Mouse (Mus musculus) hindbrain, embryonic 10.5 days (tissue): ENCODE measurements around the gene Serpinb1a. TPM values are rescaled to one million over a fixed set of nuclear protein-coding genes. Genes with fewer than 3 reads are reported as not detected.

Experiments used
- DNase-seq: peaks from one replicate; pipeline ENCODE4 v3.0.0-alpha.2; 2017; ENCODE audit warnings: low spot score
- H3K27ac ChIP-seq: fragments of 300-500 bp; sonication (generic); 2 replicates; pipeline ENCODE4 v1.5.1; 2016; ENCODE audit warnings: mild to moderate bottlenecking, moderate library complexity
- H3K27me3 ChIP-seq: fragments of 300-500 bp; sonication (generic); 2 replicates; pipeline ENCODE4 v1.6.1; 2016; ENCODE audit warnings: mild to moderate bottlenecking; ENCODE audit not compliant: poor library complexity, insufficient read depth, severe bottlenecking
- H3K36me3 ChIP-seq: fragments of 300-500 bp; sonication (generic); 2 replicates; pipeline ENCODE4 v1.6.1; 2016; ENCODE audit warnings: mild to moderate bottlenecking, moderate library complexity
- H3K4me1 ChIP-seq: fragments of 300-500 bp; sonication (generic); replicated peaks from 2 replicates; pipeline ENCODE4 v1.6.1; 2016; ENCODE audit warnings: mild to moderate bottlenecking
- H3K4me3 ChIP-seq: fragments of 300-500 bp; sonication (generic); 2 replicates; pipeline ENCODE4 v1.5.1; 2016; ENCODE audit warnings: mild to moderate bottlenecking, moderate library complexity
- H3K9me3 ChIP-seq: fragments of 300-500 bp; sonication (generic); 2 replicates; pipeline ENCODE4 v1.6.1; 2016; ENCODE audit warnings: mild to moderate bottlenecking, moderate library complexity
- WGBS: fragments of 180-500 bp; shearing (Covaris S2); methylation state at CpG from one replicate; pipeline ENCODE4 v1.1.7; 2016; 5-methylcytosine and 5-hydroxymethylcytosine counted together
- polyA plus RNA-seq: library from polyadenylated mRNA; unstranded; fragments of >200 nt; fragmentation: Nextera tagmentation; extraction: Ambion mirVana; gene quantifications from 2 replicates; pipeline ENCODE4 v1.2.1, GENCODE M21; 2016

Gene Serpinb1a
- polyA plus RNA-seq, 1 experiment from 2014 or later = 0.85 TPM

DNA sequence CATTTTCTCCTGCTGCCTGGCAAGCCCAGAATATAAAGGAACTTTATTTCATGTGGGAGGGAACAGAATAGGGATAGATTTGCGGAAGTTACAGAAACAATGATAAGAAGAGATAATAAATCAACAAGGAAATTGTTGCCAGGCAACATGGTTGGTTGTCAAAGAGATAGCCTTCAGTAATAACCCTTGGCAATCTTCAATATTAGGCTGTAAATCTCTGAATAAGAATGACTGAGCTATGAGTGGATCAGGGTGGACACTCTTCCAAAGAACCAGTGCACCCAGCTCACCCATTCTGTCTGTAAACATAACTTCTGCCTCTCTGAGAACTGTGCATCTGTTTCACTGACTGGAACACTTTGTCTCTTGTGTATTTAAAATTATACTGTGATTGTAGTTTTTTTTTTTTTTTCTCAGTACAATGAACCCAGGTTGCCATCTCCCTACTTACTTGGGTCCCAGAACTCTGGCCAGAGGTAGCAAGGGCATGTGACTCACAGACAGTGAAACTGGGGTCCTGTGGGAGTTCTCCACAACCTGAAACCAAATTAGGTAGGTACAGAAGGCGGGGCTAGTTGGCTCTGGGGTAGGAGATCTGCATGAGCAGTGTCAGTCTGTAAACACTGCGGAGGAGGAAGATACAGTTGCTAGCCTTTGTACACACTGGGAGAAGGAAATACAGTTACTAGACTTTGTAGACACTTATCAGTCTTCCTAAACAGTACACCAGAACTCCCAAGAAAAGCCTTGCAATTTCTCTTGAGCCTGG is 19.3 kb downstream of the Serpinb1a start:
- Histone ChIP-seq H3K9me3 (no peaks in the 10 kb centered on the region), H3K4me1 (no peaks in the 10 kb centered on the region), H3K27ac (no peak overlapping the region), H3K27me3 (no peaks in the 10 kb centered on the region), H3K4me3 (no peak overlapping the region), H3K36me3 (no peaks in the 10 kb centered on the region)
- no peak for DNase-seq
- 85% methylated on average over 3 of the region's 3 CpGs for WGBS

DNA sequence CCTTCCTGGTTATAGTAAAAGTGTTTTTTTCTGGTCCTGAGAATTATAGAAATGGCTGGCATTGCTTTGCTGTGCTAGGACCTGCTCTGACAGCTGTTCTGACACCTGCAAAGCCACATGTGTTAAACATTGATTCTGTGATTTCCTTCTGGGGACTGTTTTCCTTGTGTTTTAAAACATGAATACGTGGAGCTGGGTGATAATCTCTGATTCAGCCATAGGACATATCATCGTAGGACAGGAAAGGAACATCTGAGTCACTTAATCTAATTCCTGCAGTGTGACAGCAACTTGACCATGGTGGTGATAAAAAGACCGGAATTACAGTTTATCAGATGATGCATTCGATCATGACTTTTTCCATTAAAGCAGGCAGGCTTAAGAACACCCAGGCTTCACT is 22.1 kb downstream of the Serpinb1a start:
- WGBS = 87% methylated on average over 4 of the region's 4 CpGs

DNA sequence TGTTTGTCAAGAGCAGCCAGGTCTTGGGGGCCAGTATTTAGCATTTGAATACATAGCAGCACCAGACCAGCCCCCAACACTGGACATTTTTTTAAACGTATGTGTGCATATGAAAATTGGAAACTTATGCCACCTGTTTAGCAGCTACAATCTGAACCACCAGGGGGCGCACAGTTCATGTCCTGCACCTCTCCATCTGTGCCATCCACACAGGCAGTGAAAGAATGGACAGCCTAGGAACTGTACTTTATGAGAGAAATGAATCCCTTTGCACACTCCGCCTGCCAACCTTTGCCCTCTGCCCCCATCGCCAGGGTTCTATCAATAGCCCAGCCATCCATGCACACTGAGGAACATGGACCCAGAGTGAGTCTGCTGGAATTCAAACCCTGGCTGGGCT is 23.0 kb downstream of the Serpinb1a start:
- Histone ChIP-seq H3K27me3 (no peaks in the 10 kb centered on the region), H3K27ac (no peak overlapping the region), H3K4me1 (no peaks in the 10 kb centered on the region), H3K4me3 (no peak overlapping the region), H3K9me3 (no peaks in the 10 kb centered on the region), H3K36me3 (0 out of 2 replicates have a peak, but pooled peaks cover 4% of the 10 kb centered on the region)
- peak; percentile 52 for DNase-seq
- 57% methylated on average over 4 of the region's 4 CpGs for WGBS

More for the DNA sequence above, 22.1 kb downstream of the Serpinb1a start:
- Histone ChIP-seq H3K27me3 (no peaks in the 10 kb centered on the region), H3K36me3 (no peaks in the 10 kb centered on the region), H3K4me3 (no peak overlapping the region), H3K9me3 (no peaks in the 10 kb centered on the region), H3K27ac (no peak overlapping the region), H3K4me1 (no peaks in the 10 kb centered on the region)
- no peak for DNase-seq

DNA sequence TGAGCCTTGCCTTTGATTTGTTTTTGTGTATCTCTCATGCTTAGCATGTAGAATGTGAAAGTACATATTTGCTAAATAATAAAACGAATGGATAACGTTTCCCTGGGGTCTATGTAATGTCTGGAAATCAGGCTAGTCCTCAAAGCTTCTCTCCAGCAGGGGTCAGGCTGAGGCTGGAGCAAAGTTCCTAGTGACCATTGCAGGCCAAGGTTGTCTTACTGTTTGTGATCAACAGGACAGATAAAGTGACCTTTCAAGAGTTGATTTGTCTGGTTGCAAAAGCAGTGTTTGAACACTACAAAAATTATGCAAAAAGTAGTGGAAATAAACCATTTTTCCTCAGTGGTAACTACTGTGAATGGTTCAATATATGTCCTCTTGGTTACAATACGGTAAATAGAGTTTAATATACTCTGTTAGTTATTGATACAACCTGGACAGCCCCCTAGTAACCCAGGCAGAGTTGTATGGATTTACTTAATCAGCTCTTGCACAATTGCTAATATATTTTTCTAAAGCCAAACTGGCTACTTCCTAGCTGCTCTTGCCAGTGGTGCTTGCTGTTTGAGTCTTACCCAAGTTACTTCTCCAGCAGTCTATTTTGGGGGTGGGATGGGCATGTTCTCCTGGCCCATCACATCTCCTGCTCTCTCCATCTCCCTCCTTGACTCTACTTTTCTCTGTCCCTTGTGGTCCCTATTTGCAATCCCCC is 23.7 kb downstream of the Serpinb1a start:
- no peak for DNase-seq
- Histone ChIP-seq H3K4me3 (no peak overlapping the region), H3K27ac (no peak overlapping the region), H3K27me3 (no peaks in the 10 kb centered on the region), H3K36me3 (peaks cover 4% of the 10 kb centered on the region; the same call in 1 of the 2 replicates), H3K4me1 (no peaks in the 10 kb centered on the region), H3K9me3 (no peaks in the 10 kb centered on the region)
- 88% methylated on average over 3 of the region's 3 CpGs for WGBS

DNA sequence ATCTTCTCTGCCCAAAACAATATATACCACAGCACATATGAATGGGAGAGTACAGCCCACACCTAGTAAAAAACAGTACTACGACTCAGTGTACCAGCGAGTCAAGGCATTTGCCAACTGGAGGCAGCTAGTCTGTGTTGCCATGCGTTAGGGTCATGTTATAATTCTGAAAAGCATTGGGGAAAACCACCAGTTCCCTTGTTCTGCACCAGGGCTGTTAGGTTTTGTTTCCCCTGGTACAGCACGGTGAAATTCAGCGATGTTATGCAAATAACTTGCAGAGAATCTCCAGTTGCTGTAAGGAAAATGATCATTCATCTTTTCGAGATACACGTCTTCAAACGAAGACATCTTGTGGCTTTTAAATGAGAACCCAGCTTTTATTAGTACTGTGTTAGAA is 25.4 kb downstream of the Serpinb1a start:
- no peaks in the 10 kb centered on the region for H3K27me3 ChIP-seq
- 93% methylated on average over 8 of the region's 8 CpGs for WGBS

DNA sequence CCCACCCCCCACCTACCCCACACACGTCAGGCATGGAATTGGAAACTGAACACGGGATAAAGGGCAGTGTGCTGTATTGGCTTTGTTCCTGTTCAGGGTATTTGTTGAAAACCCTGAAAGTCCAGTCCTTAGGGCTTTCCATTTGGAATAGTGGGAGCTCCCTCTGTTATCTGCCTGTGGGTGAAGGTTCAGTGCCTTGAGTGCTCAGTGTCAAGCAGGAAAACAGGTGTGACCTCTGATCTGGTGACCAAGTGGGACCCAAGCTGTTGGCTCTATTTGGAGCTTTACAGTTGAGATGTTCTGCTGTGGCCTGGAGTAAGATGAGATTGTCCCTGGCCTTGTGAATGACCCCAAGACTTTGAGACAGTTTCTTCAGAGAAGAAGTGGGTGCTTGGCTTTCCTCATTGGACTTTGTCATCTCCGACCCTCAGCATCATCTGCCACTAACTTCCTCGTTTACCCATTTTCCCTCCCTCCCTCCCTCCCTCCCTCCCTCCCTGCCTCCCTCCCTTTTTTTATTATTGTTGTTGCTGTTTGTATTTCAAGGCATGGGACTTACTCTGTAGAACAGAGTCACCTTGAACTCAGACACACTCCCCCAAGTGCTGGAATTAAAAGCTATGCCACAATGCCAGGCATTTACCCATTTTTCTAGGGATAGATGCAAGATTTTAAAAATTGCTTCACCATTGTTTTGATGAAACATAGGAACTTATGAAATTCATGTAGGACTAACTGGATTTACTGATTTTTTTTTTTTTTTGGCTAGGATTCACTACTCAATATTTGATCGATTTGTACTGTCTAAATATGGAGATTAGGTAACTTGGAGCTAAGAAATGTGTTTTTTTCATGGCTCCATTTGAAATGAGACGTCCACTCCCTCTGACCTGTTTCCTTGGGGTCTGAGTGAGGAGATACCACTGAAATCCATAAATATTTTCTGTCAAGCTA is 26.3 kb downstream of the Serpinb1a start:
- no peak for DNase-seq
- H3K4me3 ChIP-seq = no peak overlapping the region
- no peaks in the 10 kb centered on the region for H3K9me3 ChIP-seq
- H3K4me1 ChIP-seq = no peaks in the 10 kb centered on the region
- H3K27me3 ChIP-seq = no peaks in the 10 kb centered on the region
- no peak overlapping the region for H3K27ac ChIP-seq
- peaks cover 29% of the 10 kb centered on the region for H3K36me3 ChIP-seq
- 80% methylated on average over 6 of the region's 6 CpGs for WGBS

More for the DNA sequence above, 25.4 kb downstream of the Serpinb1a start:
- no peaks in the 10 kb centered on the region for H3K4me1 ChIP-seq
- H3K4me3 ChIP-seq = no peak overlapping the region
- DNase-seq = no peak
- no peaks in the 10 kb centered on the region for H3K9me3 ChIP-seq
- no peak overlapping the region for H3K27ac ChIP-seq
- peaks cover 20% of the 10 kb centered on the region for H3K36me3 ChIP-seq

DNA sequence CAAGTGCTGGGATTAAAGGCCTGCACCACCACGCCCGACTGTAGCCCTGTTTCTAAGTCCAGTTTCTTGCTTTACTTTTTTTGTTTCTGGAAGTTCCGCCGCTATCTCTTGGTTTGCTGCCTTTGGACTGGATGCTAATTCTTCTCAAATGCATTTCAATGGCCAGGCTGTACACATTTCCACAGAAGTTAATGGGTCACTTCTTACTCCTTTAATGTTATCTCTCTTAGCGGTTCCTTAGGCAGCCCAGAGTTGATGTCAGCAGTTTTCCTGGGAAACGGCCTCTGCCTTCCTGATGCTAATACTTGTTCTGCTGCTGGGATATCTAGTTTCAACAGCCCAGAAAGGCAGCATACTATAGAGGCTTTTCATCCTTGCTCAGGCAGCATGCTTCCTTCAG is 27.9 kb downstream of the Serpinb1a start:
- no peak for DNase-seq
- Histone ChIP-seq H3K4me1 (no peaks in the 10 kb centered on the region), H3K9me3 (no peaks in the 10 kb centered on the region), H3K27me3 (no peaks in the 10 kb centered on the region), H3K27ac (no peak overlapping the region), H3K4me3 (no peak overlapping the region), H3K36me3 (peaks cover 45% of the 10 kb centered on the region)
- WGBS = 83% methylated on average over 6 of the region's 6 CpGs

DNA sequence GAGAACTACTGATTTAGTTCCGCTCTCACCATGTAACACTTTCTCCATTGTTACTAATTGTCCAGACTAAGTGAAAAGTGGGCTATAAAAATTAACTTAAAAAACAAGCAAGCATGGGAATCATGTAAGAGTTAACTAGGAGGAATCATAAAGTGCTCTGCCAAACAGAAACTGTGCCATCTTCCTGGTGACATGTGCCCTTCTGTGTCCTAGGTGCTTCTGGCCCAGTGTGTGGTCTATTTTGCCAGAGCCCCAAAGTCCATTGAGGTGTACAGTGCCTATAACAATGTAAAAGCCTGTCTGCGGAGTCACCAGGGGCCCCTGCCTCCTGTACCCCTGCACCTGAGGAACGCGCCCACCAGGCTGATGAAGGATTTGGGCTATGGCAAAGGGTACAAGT is 29.3 kb downstream of the Serpinb1a start:
- Histone ChIP-seq H3K4me3 (no peak overlapping the region), H3K36me3 (peaks cover 59% of the 10 kb centered on the region), H3K27me3 (no peaks in the 10 kb centered on the region), H3K27ac (no peak overlapping the region), H3K9me3 (no peaks in the 10 kb centered on the region), H3K4me1 (no peaks in the 10 kb centered on the region)
- WGBS = 98% methylated on average over 4 of the region's 4 CpGs
- DNase-seq = no peak

DNA sequence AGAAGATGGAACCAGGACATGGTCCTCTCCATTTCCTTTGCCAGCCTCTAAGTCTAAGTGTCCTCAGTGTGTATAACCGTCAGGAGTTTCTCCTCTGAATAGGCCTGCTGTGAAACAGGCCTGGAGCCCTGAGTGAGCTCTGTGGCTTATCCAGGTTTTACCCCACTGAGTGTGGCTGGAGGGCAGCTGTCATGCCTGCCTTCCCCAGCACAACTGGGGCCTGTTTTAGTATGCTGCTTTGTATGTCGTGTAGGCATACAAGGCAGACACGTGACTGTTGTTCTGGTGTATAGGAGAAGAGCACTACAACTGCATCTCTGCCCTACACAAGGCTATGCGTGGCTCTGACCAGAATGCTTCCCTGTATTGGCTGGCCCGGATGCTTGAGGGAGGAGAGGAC is 31.1 kb downstream of the Serpinb1a start:
- no peak overlapping the region for H3K4me3 ChIP-seq
- no peaks in the 10 kb centered on the region for H3K27me3 ChIP-seq
- H3K4me1 ChIP-seq = no peaks in the 10 kb centered on the region
- H3K27ac ChIP-seq = no peak overlapping the region
- DNase-seq = no peak
- H3K36me3 ChIP-seq = peaks cover 66% of the 10 kb centered on the region
- H3K9me3 ChIP-seq = no peaks in the 10 kb centered on the region
- WGBS = 89% methylated on average over 5 of the region's 5 CpGs

DNA sequence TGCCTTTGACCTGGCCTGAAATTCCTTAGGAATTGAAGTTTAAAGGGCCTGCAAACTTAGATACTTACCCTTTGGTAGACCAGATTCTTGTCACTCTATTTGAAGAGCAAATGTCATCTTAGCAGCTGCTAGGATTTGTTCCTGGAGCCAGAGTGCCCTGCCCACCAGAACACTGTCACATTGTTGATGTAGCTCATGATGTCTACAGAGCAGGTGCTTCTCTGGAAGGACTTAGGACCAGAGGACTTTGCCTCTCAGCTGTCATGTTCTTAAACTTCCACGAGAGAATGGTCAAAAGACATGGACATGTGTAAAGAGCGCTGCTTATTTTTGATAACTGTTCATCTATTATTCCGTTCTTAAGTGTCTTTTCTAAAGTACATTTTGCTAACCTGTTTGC is 31.7 kb downstream of the Serpinb1a start:
- H3K36me3 ChIP-seq = peaks cover 72% of the 10 kb centered on the region
- no peaks in the 10 kb centered on the region for H3K27me3 ChIP-seq
- H3K4me1 ChIP-seq = no peaks in the 10 kb centered on the region
- H3K9me3 ChIP-seq = no peaks in the 10 kb centered on the region
- no peak for DNase-seq
- no peak overlapping the region for H3K27ac ChIP-seq
- WGBS = 88% methylated on average over 3 of the region's 3 CpGs
- no peak overlapping the region for H3K4me3 ChIP-seq

DNA sequence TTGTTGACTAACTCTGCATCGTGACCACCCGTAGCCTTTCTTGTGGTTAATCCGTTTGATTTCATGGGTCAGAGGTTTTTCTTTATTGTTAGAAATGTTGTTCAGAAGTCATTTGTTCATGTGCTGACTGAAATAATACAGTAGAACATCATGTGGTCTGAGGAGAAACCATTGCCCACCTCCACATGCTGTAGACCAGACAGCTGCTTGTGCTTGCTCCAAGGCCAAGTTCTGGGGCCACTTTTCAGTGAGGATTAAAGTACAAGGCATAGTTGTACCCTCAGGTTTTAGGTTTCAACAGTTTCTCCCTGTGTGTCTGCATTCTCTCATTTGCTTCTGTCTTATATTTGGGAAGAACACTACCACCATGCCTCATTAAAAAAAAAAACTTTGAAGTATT is 43.4 kb downstream of the Serpinb1a start:
- WGBS = 65% methylated on average over 3 of the region's 3 CpGs
- no peaks in the 10 kb centered on the region for H3K27me3 ChIP-seq
- H3K4me1 ChIP-seq = peaks cover 20% of the 10 kb centered on the region
- no peak overlapping the region for H3K27ac ChIP-seq
- H3K36me3 ChIP-seq = peaks cover 51% of the 10 kb centered on the region
- no peak overlapping the region for H3K4me3 ChIP-seq
- no peaks in the 10 kb centered on the region for H3K9me3 ChIP-seq
- no peak for DNase-seq

DNA sequence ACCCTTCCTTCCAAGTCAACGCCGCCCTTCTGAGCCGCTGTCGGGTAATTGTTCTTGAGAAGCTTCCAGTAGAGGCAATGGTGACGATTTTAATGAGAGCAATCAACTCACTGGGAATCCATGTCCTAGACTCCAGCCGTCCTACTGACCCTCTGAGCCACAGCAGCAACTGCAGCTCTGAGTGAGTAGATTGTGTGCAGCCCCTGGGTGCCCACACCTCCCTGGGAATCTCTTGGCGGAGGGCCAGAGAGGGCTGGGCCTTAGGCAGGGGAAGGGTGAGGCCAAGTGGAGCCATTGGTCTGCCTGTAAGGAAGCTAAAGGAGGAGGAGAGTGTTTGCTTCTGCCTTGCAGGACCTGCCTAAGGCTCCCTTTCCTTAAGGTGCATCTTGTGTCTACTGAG is 44.2 kb downstream of the Serpinb1a start:
- Histone ChIP-seq H3K36me3 (peaks cover 50% of the 10 kb centered on the region), H3K4me1 (peaks cover 26% of the 10 kb centered on the region), H3K9me3 (no peaks in the 10 kb centered on the region), H3K27ac (no peak overlapping the region), H3K27me3 (no peaks in the 10 kb centered on the region), H3K4me3 (no peak overlapping the region)
- WGBS = 91% methylated on average over 7 of the region's 7 CpGs
- no peak for DNase-seq
